Mouse (Mus musculus) testis, adult 2 months (tissue): ENCODE results near the gene Keap1. TPM values are rescaled to one million over a fixed set of nuclear protein-coding genes. Genes with fewer than 3 reads are reported as not detected.
"Not testable (repeated sequence)": the region's sequence is repeated elsewhere in the genome, so short reads cannot be mapped to it uniquely, and the experiment has no call there.

Source experiments
- H3K27ac ChIP-seq: fragments of 200-500 bp; 2 replicates; pipeline ENCODE4 v1.5.1; 2012; ENCODE audit warnings: low read depth, low read length; ENCODE audit not compliant: control insufficient read depth, insufficient read depth
- H3K27me3 ChIP-seq: fragments of 200-500 bp; 2 replicates; pipeline ENCODE4 v1.6.1; 2012; ENCODE audit warnings: mild to moderate bottlenecking, low read length, moderate library complexity; ENCODE audit not compliant: control insufficient read depth, insufficient read depth
- H3K36me3 ChIP-seq: fragments of 200-500 bp; 2 replicates; pipeline ENCODE4 v1.6.1; 2012; ENCODE audit warnings: mild to moderate bottlenecking, low read length; ENCODE audit not compliant: control insufficient read depth, insufficient read depth
- H3K4me1 ChIP-seq: fragments of 200-500 bp; 2 replicates; pipeline ENCODE4 v1.6.1; 2012; ENCODE audit warnings: low read length; ENCODE audit not compliant: control insufficient read depth, insufficient read depth
- H3K4me3 ChIP-seq: fragments of 200-500 bp; 2 replicates; pipeline ENCODE4 v1.5.1; 2012; ENCODE audit warnings: low read depth, mild to moderate bottlenecking, low read length, moderate library complexity, mixed read lengths; ENCODE audit not compliant: control insufficient read depth
- CTCF ChIP-seq: fragments of 200-500 bp; IDR thresholded peaks from 2 replicates; pipeline ENCODE4 v1.5.1; 2012; ENCODE audit warnings: low read depth, mild to moderate bottlenecking, inconsistent platforms, low read length, moderate library complexity; ENCODE audit not compliant: control insufficient read depth, insufficient read depth, insufficient replicate concordance
- POLR2A ChIP-seq: fragments of 200-500 bp; IDR thresholded peaks from 2 replicates; pipeline ENCODE4 v1.6.1; 2012; ENCODE audit warnings: low read depth, mild to moderate bottlenecking, inconsistent platforms, low read length, moderate library complexity; ENCODE audit not compliant: control insufficient read depth
- polyA plus RNA-seq: library from polyadenylated mRNA; depleted of rRNA; stranded (reverse); fragments of >200 nt; gene quantifications from 2 replicates; pipeline ENCODE4 v1.2.3, GENCODE M21; 2012

Gene Keap1
- polyA plus RNA-seq, 1 experiment, result 46.9 TPM

DNA sequence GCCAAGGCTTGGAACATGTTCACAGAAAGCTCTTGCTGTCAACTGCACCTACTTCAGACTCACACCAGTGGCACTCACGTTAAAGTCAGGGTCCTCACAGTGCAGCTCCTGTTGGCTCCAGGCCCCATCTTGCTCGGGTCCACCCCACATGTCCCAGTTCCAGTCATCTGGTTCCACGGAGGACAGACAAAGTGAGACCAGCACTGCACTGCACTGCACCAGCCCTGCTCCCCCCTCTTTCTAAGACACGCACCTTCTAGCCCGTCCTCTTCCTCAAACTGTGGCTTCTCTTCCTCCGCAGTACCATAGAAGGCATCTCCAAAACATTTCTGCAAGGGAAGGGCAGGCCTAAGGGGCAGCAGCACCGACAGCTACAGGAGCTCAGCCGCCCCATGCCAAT lies 37.1 kb upstream of the Keap1 start:
- Histone ChIP-seq H3K4me3 (no peak overlapping the region), H3K27me3 (no peaks in the 10 kb centered on the region), H3K36me3 (no peaks in the 10 kb centered on the region; the same call in none of the 2 replicates), H3K27ac (no peak overlapping the region), H3K4me1 (no peaks in the 10 kb centered on the region; the same call in 1 of the 2 replicates)
- TF ChIP-seq POLR2A (no peak), CTCF (no peak)

DNA sequence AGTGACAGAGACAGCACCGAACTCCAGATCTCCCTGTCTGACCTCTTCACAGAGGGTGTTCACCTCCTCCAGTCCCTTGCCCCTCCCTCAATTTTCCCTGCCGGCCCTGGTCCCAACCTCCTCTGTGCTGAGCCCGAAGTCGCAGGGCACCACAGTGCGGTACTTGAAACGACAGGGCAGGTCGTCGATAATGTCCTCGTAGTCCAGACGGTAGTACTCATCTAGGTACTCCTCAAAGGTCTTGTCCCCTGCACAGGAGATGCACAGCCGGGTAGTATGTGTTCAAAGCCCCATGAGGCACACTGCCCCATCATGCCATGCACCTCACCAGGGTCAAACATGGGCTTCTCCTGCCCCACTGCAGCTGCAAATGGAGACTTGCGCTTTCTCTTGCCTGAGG lies 36.6 kb upstream of the Keap1 start:
- H3K27ac ChIP-seq, result no peak overlapping the region
- H3K4me3 ChIP-seq, result no peak overlapping the region
- H3K4me1 ChIP-seq, result no peaks in the 10 kb centered on the region; the same call in 1 of the 2 replicates
- no peak for TF ChIP-seq CTCF
- no peaks in the 10 kb centered on the region; the same call in none of the 2 replicates for H3K36me3 ChIP-seq
- no peaks in the 10 kb centered on the region for H3K27me3 ChIP-seq

DNA sequence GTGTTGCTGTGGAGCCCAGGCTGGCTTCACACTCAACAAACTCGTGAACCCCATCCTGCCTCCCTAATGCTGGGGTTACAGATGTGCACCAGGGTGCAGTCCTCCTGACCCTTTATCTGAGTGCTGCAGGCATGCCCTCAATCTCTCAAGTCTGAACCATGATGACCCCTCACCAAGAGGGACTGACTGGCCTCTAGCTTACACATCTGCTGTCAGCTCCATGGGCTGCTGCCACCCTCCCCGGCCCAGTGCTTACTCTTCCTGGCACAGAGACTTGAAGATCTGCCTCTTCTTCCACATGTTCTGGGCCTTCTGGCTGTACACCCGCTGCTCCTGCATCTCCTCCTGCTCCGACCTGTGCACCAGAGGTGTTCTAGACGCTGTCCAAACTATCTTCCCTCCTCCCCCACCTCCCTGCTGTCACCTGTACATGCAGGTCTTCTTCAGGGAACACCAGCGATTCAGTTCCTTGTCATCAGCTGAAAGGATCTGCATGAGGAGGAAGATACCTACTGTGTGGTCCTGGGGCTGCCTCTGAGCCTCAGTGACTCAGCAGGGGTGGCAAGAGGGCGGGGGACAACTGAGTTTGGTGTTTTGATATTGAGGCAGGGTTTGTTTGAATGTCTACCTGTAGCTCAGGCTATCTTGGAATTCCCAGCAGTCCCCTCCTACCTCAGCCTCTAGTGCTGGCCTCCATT lies 36.0 kb upstream of the Keap1 start:
- TF ChIP-seq CTCF, result no peak
- no peak for TF ChIP-seq POLR2A
- Histone ChIP-seq H3K4me3 (no peak overlapping the region), H3K27me3 (no peaks in the 10 kb centered on the region), H3K27ac (no peak overlapping the region), H3K36me3 (no peaks in the 10 kb centered on the region; the same call in none of the 2 replicates), H3K4me1 (no peaks in the 10 kb centered on the region; the same call in 1 of the 2 replicates)

DNA sequence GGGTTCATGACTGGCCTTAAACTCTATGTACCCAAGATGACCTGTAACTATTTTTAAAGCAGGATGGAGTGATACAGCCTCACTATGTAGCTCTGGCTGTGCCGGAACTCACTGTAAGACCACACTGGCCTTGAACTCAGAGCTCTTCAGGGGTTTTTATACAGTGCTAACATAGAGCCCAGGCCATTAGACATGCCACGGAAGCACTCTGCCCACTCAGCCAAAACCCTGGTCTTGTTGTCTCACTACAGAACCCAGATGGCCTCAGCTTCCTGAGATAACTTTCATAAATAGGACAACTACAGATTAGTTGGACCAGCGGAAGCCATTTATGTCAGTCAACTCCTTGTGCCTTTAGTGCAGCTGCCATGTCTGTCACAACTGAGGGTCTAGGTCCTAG lies 35.2 kb upstream of the Keap1 start:
- Histone ChIP-seq H3K4me1 (no peaks in the 10 kb centered on the region; the same call in 1 of the 2 replicates), H3K36me3 (no peaks in the 10 kb centered on the region; the same call in none of the 2 replicates), H3K27ac (no peak overlapping the region), H3K27me3 (no peaks in the 10 kb centered on the region), H3K4me3 (no peak overlapping the region)
- no peak for TF ChIP-seq POLR2A
- no peak for TF ChIP-seq CTCF

DNA sequence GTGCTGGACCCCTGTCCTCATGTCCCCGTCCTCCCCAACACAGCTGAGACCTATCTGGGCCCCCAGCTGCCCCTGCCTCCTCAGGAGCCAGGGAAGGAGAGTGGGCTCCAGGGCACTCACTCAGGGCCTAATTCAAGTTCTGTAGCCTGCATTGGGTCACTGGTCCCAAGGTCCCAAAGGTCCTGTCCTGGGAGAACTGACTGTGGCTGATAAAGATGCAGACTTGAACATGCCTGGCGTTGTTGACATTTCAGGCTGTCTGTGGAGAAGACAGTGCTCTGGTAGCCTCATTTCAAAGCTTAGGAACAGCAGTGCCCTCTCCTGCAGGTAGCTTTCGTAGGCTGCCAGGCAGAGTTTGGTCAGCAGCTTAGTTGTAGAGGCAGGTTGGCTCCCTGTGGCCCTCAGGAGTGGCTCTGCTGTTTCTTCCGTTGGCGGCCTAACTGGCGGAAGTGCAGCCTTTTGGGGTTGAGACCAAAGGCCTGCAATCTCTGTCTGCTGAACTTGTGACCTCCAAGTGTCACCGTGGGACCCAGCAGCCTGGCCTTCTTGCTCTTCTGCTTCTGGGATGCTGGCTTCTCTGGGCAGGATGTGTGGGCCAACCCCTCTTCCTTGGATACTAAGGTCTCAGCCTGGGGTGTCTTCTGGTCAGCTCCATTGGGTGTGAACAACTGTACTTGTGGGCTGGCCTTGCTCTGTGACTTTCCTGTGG lies 34.5 kb upstream of the Keap1 start:
- Histone ChIP-seq H3K27ac (no peak overlapping the region), H3K27me3 (no peaks in the 10 kb centered on the region), H3K4me1 (no peaks in the 10 kb centered on the region; the same call in 1 of the 2 replicates), H3K4me3 (no peak overlapping the region), H3K36me3 (no peaks in the 10 kb centered on the region; the same call in none of the 2 replicates)
- no peak for TF ChIP-seq POLR2A

DNA sequence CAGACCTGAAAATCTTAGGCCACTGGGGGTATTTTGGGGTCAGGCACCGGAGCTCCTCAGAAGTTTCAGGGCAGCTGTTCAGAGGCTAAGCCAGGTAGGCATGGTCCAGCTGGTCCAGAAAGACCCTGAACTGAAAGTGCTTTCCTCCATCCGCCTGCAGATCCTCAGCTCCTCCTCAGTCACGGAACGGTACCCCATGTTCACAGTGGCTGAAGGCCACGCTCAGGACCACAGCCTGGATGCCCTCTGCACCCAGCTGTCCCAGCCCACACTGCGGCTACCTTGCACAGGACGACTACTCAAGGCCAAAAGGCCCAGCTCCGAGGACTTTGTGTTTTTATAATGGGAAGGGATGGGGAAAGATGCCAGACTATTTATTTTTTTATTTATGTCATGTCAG lies 33.9 kb upstream of the Keap1 start:
- Histone ChIP-seq H3K27me3 (no peaks in the 10 kb centered on the region), H3K4me3 (no peak overlapping the region), H3K4me1 (no peaks in the 10 kb centered on the region; the same call in 1 of the 2 replicates), H3K36me3 (no peaks in the 10 kb centered on the region; the same call in 1 of the 2 replicates), H3K27ac (no peak overlapping the region)
- TF ChIP-seq CTCF (no peak), POLR2A (no peak)

DNA sequence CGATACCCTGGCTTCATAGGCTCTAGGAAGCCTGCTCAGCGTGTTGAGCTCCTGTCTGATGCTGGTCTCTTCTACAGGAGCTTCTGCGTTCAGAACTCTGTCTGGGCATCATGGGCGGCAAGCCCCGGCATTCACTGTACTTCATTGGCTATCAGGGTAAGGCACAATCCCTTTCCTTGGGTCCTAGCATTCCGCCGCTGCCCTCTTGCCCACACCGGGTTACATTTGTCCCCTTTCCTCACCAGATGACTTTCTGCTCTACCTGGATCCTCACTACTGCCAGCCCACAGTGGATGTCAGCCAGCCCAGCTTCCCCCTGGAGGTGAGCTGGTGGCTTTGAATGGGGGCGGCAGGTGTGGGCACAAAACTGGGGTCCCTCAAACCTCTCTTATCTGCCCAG lies 33.2 kb upstream of the Keap1 start:
- Histone ChIP-seq H3K36me3 (no peaks in the 10 kb centered on the region; the same call in 1 of the 2 replicates), H3K4me1 (no peaks in the 10 kb centered on the region; the same call in 1 of the 2 replicates), H3K4me3 (no peak overlapping the region), H3K27me3 (no peaks in the 10 kb centered on the region), H3K27ac (no peak overlapping the region)
- TF ChIP-seq CTCF (no peak), POLR2A (no peak)

DNA sequence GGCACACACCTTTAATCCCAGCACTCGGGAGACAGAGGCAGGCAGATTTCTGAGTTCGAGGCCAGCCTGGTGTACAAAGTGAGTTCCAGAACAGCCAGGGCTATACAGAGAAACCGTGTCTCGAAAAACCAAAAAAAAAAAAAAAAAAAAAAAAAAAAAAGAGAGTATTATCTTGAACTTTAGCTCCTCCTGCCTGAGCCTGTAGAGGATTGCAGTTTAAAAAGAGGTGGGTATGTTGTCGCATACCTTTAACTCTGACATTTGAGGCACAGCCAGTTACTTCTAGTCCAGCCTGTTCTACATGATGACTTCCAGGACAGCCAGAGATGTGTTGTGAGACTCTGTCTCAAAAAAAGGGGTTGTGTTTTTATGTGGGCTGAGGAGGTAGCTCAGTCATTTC lies 30.4 kb upstream of the Keap1 start:
- not testable (repeated sequence) for H3K4me1 ChIP-seq, H3K36me3 ChIP-seq, H3K27me3 ChIP-seq, H3K27ac ChIP-seq, H3K4me3 ChIP-seq
